Mouse (Mus musculus): ENCODE results near the gene Lsmem1.

- TF ChIP-seq CTCF (IDR thresholded peaks at IDR 0.05; ENCODE audit: extremely low read depth, insufficient read length, insufficient replicate concordance, low read depth, low read length): peak; percentile 83; the same call in 1 of the 2 replicates
- TF ChIP-seq POLR2A (IDR thresholded peaks at IDR 0.05; ENCODE audit: low read depth, low read length): no peak; the same call in 1 of the 2 replicates
These were observed 609 bp upstream of the Lsmem1 start for GRCm38 (mm10) chr12:40199795-40200402.
